Mouse (Mus musculus) layer of hippocampus, adult 8-10 months (tissue): ENCODE measurements around the gene Gm5108. TPM values are rescaled to one million over a fixed set of nuclear protein-coding genes. Genes with fewer than 3 reads are reported as not detected.

Source experiments
- DNase-seq, 2 experiments: peaks; one replicate each; pipeline ENCODE4 v3.0.0; 2022; ENCODE audit warnings: low spot score in 2 of 2
- total RNA-seq, 4 experiments: library from RNA; stranded (reverse); gene quantifications; 2 replicates each; pipeline ENCODE4 v1.2.4; 2022

Gm5108 gene
- total RNA-seq, 4 experiments from 2014 or later = not detected

DNA sequence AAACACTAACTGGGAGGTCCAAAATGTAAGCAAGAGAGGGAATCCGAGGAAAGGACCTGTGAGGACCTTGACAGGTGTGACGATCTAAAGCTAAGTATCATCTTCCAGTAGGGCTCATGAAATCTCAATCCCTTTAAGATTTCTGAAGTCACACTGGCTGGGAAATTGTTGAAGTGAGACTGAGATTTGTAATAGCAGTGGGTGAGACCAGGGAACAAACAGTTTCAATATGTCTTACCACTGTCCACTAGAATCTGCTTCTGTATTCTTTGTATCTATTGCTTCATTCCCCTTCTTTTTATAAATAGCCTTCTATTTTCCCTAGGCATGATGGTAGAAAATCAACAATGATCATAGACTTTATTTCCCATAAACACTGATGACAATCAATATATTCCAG lies 79.4 kb downstream of the Gm5108 start:
- no peak for DNase-seq

Other genes with a start within 250 kb of the Gm5108 start
- gene Atp8a1, start 94.2 kb upstream of the Gm5108 start, total RNA-seq = 100 to 1,000 TPM; 165 to 213 (median 188) TPM
- not detected for gene Gm21905, start 4.8 kb downstream of the Gm5108 start, total RNA-seq
- not detected for gene Grxcr1, start 90.2 kb downstream of the Gm5108 start, total RNA-seq